ENCODE assay signal across 8 mouse cellular contexts in the genomic region with DNA sequence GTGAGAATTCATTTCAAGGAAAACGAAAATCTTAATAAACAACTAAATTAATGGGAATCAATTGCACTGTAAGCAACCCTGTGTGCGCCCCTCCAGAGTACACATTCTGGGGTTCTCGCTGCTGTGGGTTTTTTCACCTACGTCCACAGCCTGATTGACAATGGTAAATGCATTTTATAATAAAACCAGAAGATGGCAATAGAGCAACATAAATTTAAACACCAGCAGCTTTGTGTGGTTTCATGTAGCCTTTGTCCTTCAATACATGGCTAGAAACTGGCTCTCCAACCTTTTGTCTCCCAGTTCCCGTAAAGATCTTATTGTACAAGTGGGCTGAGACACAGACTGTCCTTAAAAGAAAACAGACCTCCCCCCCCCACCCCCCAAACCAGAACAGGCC. TPM values are rescaled to one million over a fixed set of nuclear protein-coding genes. Genes with fewer than 3 reads are reported as not detected.
DNase-seq lines count a peak whose midpoint lies in the region; ATAC-seq and TF ChIP-seq lines count a peak whose summit lies in the region.

No protein-coding gene starts in this region.

- ATAC-seq in embryonic facial prominence, embryonic 12.5 days (ENCODE audit: insufficient number of reproducible peaks, insufficient read depth, low FRiP score, low TSS enrichment): peak; percentile 67
- ATAC-seq in hindbrain, postnatal 0 days: peak; percentile 86
- ATAC-seq in lung, embryonic 16.5 days (ENCODE audit: low read depth): peak; percentile 78

- 25% methylated on average over 5 of the region's 5 CpGs for WGBS in cerebellum, adult 2 months
- 40% methylated on average over 5 of the region's 5 CpGs for WGBS in embryonic facial prominence, embryonic 12.5 days
- 24% methylated on average over 5 of the region's 5 CpGs for WGBS in hindbrain, postnatal 0 days
- 27% methylated on average over 5 of the region's 5 CpGs for WGBS in lung, embryonic 16.5 days
- WGBS in small intestine, adult 2 months: 2% methylated on average over 5 of the region's 5 CpGs

- peak overlapping the region; percentile 19; the same call in 1 of the 2 replicates for H3K4me2 ChIP-seq in embryonic facial prominence, embryonic 12.5 days (replicated peaks)
- peak overlapping the region; percentile 48 for H3K4me2 ChIP-seq in hindbrain, postnatal 0 days (ENCODE audit: low read depth, low read length)
- H3K4me2 ChIP-seq in lung, embryonic 16.5 days (ENCODE audit: low read depth, low read length): peak overlapping the region; percentile 47

- H3K4me1 ChIP-seq in cerebellum, adult 2 months (ENCODE audit: control insufficient read depth, insufficient read depth, low read length): no peaks in the 10 kb centered on the region
- 0 out of 2 replicates have a peak, but pooled peaks cover 4% of the 10 kb centered on the region for H3K4me1 ChIP-seq in embryonic facial prominence, embryonic 12.5 days
- no peaks in the 10 kb centered on the region for H3K4me1 ChIP-seq in hindbrain, postnatal 0 days (ENCODE audit: insufficient read depth, low read length)
- peaks cover 12% of the 10 kb centered on the region; the same call in 1 of the 2 replicates for H3K4me1 ChIP-seq in lung, embryonic 16.5 days (replicated peaks; ENCODE audit: control insufficient read depth, insufficient read depth, low read length)
- no peaks in the 10 kb centered on the region; the same call in 1 of the 2 replicates for H3K4me1 ChIP-seq in small intestine, adult 2 months (ENCODE audit: control insufficient read depth, insufficient read depth, insufficient read length, low read length)

- no peaks in the 10 kb centered on the region for H3K9me3 ChIP-seq in embryonic facial prominence, embryonic 12.5 days
- H3K9me3 ChIP-seq in hindbrain, postnatal 0 days (ENCODE audit: low read length): no peaks in the 10 kb centered on the region
- no peaks in the 10 kb centered on the region for H3K9me3 ChIP-seq in lung, embryonic 16.5 days (ENCODE audit: control insufficient read depth, low read length)

- 0 out of 2 replicates have a peak, but pooled peaks have one; percentile 3 for TF ChIP-seq CTCF in cerebellum, adult 2 months (IDR thresholded peaks at IDR 0.05; ENCODE audit: borderline replicate concordance, insufficient read depth, low read depth, low read length)
- peak; percentile 54 for TF ChIP-seq CTCF in hindbrain, postnatal 0 days (IDR thresholded peaks at IDR 0.05; ENCODE audit: low read depth)
- peak; percentile 38; the same call in 1 of the 2 replicates for TF ChIP-seq CTCF in small intestine, adult 2 months (IDR thresholded peaks at IDR 0.05; ENCODE audit: extremely low read depth, insufficient read length, insufficient replicate concordance, low read depth, low read length)

- H3K9ac ChIP-seq in embryonic facial prominence, embryonic 12.5 days: no peak overlapping the region
- 0 out of 2 replicates have a peak overlapping the region, but pooled peaks have one; percentile 30 for H3K9ac ChIP-seq in hindbrain, postnatal 0 days (replicated peaks; ENCODE audit: low read length)
- H3K9ac ChIP-seq in lung, embryonic 16.5 days (ENCODE audit: low read length): peak overlapping the region; percentile 38; the same call in 1 of the 2 replicates

- peak in 1 of 2 experiments; percentile 2 for DNase-seq in cerebellum, adult 2 months
- no peak for DNase-seq in cerebellum, adult 11-12 months
- DNase-seq in CD4-positive helper T cell, adult 2 months (ENCODE audit: low read depth, low spot score): peak; percentile 54
- peak; percentile 81 for DNase-seq in hindbrain, postnatal 0 days (ENCODE audit: low spot score)
- no peak for DNase-seq in ovary, postnatal 10 days (ENCODE audit: low spot score)

- no peaks in the 10 kb centered on the region for H3K27me3 ChIP-seq in cerebellum, adult 2 months (ENCODE audit: control insufficient read depth, insufficient read depth, low read length)
- H3K27me3 ChIP-seq in embryonic facial prominence, embryonic 12.5 days: no peaks in the 10 kb centered on the region
- H3K27me3 ChIP-seq in hindbrain, postnatal 0 days (ENCODE audit: insufficient read depth, low read length): no peaks in the 10 kb centered on the region
- no peaks in the 10 kb centered on the region for H3K27me3 ChIP-seq in lung, embryonic 16.5 days (ENCODE audit: control insufficient read depth, insufficient read depth, low read depth, low read length)
- H3K27me3 ChIP-seq in small intestine, adult 2 months (ENCODE audit: control insufficient read depth, insufficient read depth, low read length): no peaks in the 10 kb centered on the region; the same call in 1 of the 2 replicates

- no peak for TF ChIP-seq POLR2A in cerebellum, adult 2 months (IDR thresholded peaks at IDR 0.05; ENCODE audit: borderline replicate concordance, insufficient read depth, low read length)
- no peak for TF ChIP-seq POLR2A in small intestine, adult 2 months (IDR thresholded peaks at IDR 0.05; ENCODE audit: low read depth, low read length)

- H3K4me3 ChIP-seq in cerebellum, adult 2 months (replicated peaks; ENCODE audit: insufficient read depth, low read depth, low read length): no peak overlapping the region
- H3K4me3 ChIP-seq in embryonic facial prominence, embryonic 12.5 days: no peak overlapping the region
- H3K4me3 ChIP-seq in hindbrain, postnatal 0 days (ENCODE audit: low read length): no peak overlapping the region
- peak overlapping the region; percentile 24 for H3K4me3 ChIP-seq in lung, embryonic 16.5 days (ENCODE audit: low read length)
- H3K4me3 ChIP-seq in small intestine, adult 2 months (ENCODE audit: low read depth, low read length): no peak overlapping the region

- H3K27ac ChIP-seq in cerebellum, adult 2 months (ENCODE audit: insufficient read depth, low read length): no peak overlapping the region
- no peak overlapping the region for H3K27ac ChIP-seq in embryonic facial prominence, embryonic 12.5 days
- peak overlapping the region; percentile 62 for H3K27ac ChIP-seq in hindbrain, postnatal 0 days
- H3K27ac ChIP-seq in lung, embryonic 16.5 days (ENCODE audit: low read length): no peak overlapping the region
- H3K27ac ChIP-seq in small intestine, adult 2 months (ENCODE audit: insufficient read depth, low read depth, low read length): peak overlapping the region; percentile 10

- H3K36me3 ChIP-seq in embryonic facial prominence, embryonic 12.5 days: no peaks in the 10 kb centered on the region
- no peaks in the 10 kb centered on the region for H3K36me3 ChIP-seq in hindbrain, postnatal 0 days (ENCODE audit: insufficient read depth, low read length)
- no peaks in the 10 kb centered on the region for H3K36me3 ChIP-seq in lung, embryonic 16.5 days (ENCODE audit: control insufficient read depth, insufficient read depth, low read length)
- no peaks in the 10 kb centered on the region for H3K36me3 ChIP-seq in small intestine, adult 2 months (ENCODE audit: control insufficient read depth, insufficient read depth, low read length)

RNA-seq across cellular contexts. Expression of a gene that starts 33.0 kb away (rescaled TPM):
- 37.5 and 38.2 TPM in 2 replicates for polyA plus RNA-seq in cerebellum, adult 2 months (2012; rRNA removed)
- 53.9 and 58.6 TPM in 2 replicates for polyA plus RNA-seq in embryonic facial prominence, embryonic 12.5 days (2016; fragmentation: Nextera tagmentation; extraction: Ambion mirVana)
- 7.5 and 7.8 TPM in 2 replicates for total RNA-seq in hindbrain, postnatal 0 days (2014; rRNA removed)
- 96.9 and 111 TPM in 2 replicates for polyA plus RNA-seq in hindbrain, postnatal 0 days (2015; fragmentation: Nextera tagmentation; extraction: Ambion mirVana)
- 192 and 197 TPM in 2 replicates for polyA plus RNA-seq in lung, embryonic 16.5 days (2015; fragmentation: Nextera tagmentation; extraction: Ambion mirVana)
- polyA plus RNA-seq in small intestine, adult 2 months (2012; rRNA removed): 12.7 and 26.4 TPM in 2 replicates

RNA-seq across cellular contexts. Expression of a gene that starts 49.1 kb away (rescaled TPM):
- 2.7 and 4.1 TPM in 2 replicates for polyA plus RNA-seq in cerebellum, adult 2 months (2012; rRNA removed)
- 69.6 and 93.9 TPM in 2 replicates for polyA plus RNA-seq in embryonic facial prominence, embryonic 12.5 days (2016; fragmentation: Nextera tagmentation; extraction: Ambion mirVana)
- total RNA-seq in hindbrain, postnatal 0 days (2014; rRNA removed): 0.99 and 8.7 TPM in 2 replicates
- polyA plus RNA-seq in hindbrain, postnatal 0 days (2015; fragmentation: Nextera tagmentation; extraction: Ambion mirVana): 0.28 and 0.58 TPM in 2 replicates
- 63.4 and 144 TPM in 2 replicates for polyA plus RNA-seq in lung, embryonic 16.5 days (2015; fragmentation: Nextera tagmentation; extraction: Ambion mirVana)
- 0.44 TPM in 1 of 2 replicates, not detected in the other for polyA plus RNA-seq in small intestine, adult 2 months (2012; rRNA removed)

Comparison
In these comparisons a context has a peak if more than half of its experiments do, and no peak if none do; other contexts are left out.
1. DNase-seq: peak in CD4-positive helper T cell, adult 2 months (single experiment) and hindbrain, postnatal 0 days (single experiment); none in cerebellum, adult 11-12 months (single experiment) and ovary, postnatal 10 days (single experiment).
2. H3K27ac ChIP-seq: peak in hindbrain, postnatal 0 days (single experiment) and small intestine, adult 2 months (single experiment); none in cerebellum, adult 2 months (single experiment), embryonic facial prominence, embryonic 12.5 days (single experiment) and lung, embryonic 16.5 days (single experiment).
3. CTCF ChIP-seq: peak in every context shown above with its lines; median percentile 54 in hindbrain, postnatal 0 days; 38 in small intestine, adult 2 months; 3 in cerebellum, adult 2 months.
4. RNA of a gene that starts 49.1 kb away (polyA plus RNA-seq): 69.6 to 93.9 TPM in embryonic facial prominence, embryonic 12.5 days and 63.4 to 144 TPM in lung, embryonic 16.5 days; 2.7 to 4.1 TPM in cerebellum, adult 2 months, 0.28 to 0.58 TPM in hindbrain, postnatal 0 days and 0.44 TPM in small intestine, adult 2 months; every median in the first group is over 10 times any median in the second.
5. Peak in every context shown above with its lines, with median percentiles within 50 percentile points of each other: ATAC-seq and H3K4me2 ChIP-seq.